Mouse (Mus musculus): Measurements from ENCODE around the gene Dpy30. TPM values are rescaled to one million over a fixed set of nuclear protein-coding genes. Genes with fewer than 3 reads are reported as not detected.

The Dpy30 gene
- total RNA-seq, 2 experiments from 2014 or later: 54.1 to 55.5 TPM

GRCm38 (mm10) chr17:74265636-74266035 is 58.1 kb downstream of the Dpy30 start:
- no peak for DNase-seq (ENCODE audit: low spot score in 2 of 2)

GRCm38 (mm10) chr17:74265156-74265505 is 58.6 kb downstream of the Dpy30 start:
- no peak for DNase-seq (ENCODE audit: low spot score in 2 of 2)

DNA sequence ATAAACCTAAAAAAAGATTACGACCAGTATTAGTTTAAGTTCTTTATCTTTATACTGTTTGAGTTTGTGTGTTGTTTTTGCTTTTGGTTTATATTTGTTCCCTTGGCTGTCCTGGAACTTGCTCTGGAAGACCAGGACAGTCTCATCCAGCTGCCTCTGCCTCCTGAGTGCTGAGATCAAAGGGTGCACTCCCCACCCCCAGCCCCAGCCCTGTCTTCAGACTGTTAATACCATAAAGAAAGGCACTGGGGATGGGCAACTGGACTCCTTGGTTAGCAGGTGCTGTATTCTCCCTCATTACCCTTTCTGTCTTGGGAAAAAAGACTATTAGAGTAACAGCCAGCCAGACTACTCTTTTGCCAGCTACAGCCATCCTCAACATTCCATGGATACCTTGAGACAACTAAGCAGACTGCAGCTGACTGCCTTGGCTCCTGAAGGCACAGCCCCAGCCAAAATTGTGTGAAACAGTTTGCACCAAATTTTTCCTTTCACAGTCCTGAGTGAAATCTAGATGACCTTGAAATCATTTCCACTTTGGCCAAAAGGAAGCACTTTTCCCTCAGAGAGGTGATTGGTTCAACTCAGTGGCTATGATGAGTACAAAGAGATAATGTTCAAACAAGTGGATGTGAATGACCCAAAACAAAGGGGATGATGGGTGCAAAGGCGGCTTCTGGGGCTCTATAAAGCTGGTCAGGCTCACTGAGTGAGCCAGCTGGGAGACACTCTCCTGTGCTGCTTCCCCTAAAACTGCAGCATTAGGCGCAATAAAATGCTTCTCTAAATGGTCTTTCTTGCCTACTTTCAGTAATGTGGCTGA is 59.2 kb downstream of the Dpy30 start:
- no peak for DNase-seq (ENCODE audit: low spot score in 2 of 2)

GRCm38 (mm10) chr17:74262415-74262814 is 61.3 kb downstream of the Dpy30 start:
- no peak for DNase-seq (ENCODE audit: low spot score in 2 of 2)

Other genes with a start within 250 kb of the Dpy30 start
- 10 to 100 TPM; 62.0 to 63.5 TPM for gene Memo1, start 28.4 kb downstream of the Dpy30 start, total RNA-seq (2021)
- 10 to 100 TPM; 65.9 to 66.0 TPM for gene Spast, start 15.0 kb upstream of the Dpy30 start, total RNA-seq (2021)
- gene Slc30a6, start 71.7 kb upstream of the Dpy30 start, total RNA-seq (2021): 10 to 100 TPM; 19.9 to 20.0 TPM
- gene Nlrc4, start 135.2 kb upstream of the Dpy30 start, total RNA-seq (2021): under 1 TPM; 0.10 to 0.14 TPM
- 10 to 100 TPM; 73.7 to 93.8 TPM for gene Yipf4, start 165.5 kb upstream of the Dpy30 start, total RNA-seq (2021)
- 100 to 1,000 TPM; 144 to 150 TPM for gene Birc6, start 204.4 kb upstream of the Dpy30 start, total RNA-seq (2021)